Mouse (Mus musculus) limb, embryonic 11.5 days (tissue): ENCODE data around the gene Lsamp. TPM values are rescaled to one million over a fixed set of nuclear protein-coding genes. Genes with fewer than 3 reads are reported as not detected.

Experiments
- ATAC-seq: fragments of 200-750 bp; cut with Nextera tagmentation; 2 replicates; pipeline ENCODE4 v1.8.0; 2017; ENCODE audit warnings: low read depth; ENCODE audit not compliant: insufficient number of reproducible peaks, low FRiP score, low TSS enrichment
- DNase-seq: peaks from one replicate; pipeline ENCODE4 v3.0.0-alpha.2; 2015; ENCODE audit warnings: low spot score
- H3K27ac ChIP-seq: fragments of 300-500 bp; sonication (generic); replicated peaks from 2 replicates; pipeline ENCODE4 v1.5.1; 2014; ENCODE audit warnings: low read depth, mild to moderate bottlenecking, low read length
- H3K27me3 ChIP-seq: fragments of 300-500 bp; sonication (generic); 2 replicates; pipeline ENCODE4 v1.6.1; 2014; ENCODE audit warnings: mild to moderate bottlenecking, low read length, mixed read lengths; ENCODE audit not compliant: control insufficient read depth, insufficient read depth
- H3K36me3 ChIP-seq: fragments of 300-500 bp; sonication (generic); 2 replicates; pipeline ENCODE4 v1.6.1; 2014; ENCODE audit warnings: mild to moderate bottlenecking, low read length, moderate library complexity, mixed read lengths; ENCODE audit not compliant: control insufficient read depth, insufficient read depth
- H3K4me1 ChIP-seq: fragments of 300-500 bp; sonication (generic); 2 replicates; pipeline ENCODE4 v1.6.1; 2014; ENCODE audit warnings: low read length, mixed read lengths; ENCODE audit not compliant: control insufficient read depth, insufficient read depth
- H3K4me2 ChIP-seq: fragments of 300-500 bp; sonication (generic); 2 replicates; pipeline ENCODE4 v1.6.1; 2014; ENCODE audit warnings: low read depth, mild to moderate bottlenecking, moderate library complexity; ENCODE audit not compliant: severe bottlenecking
- H3K4me3 ChIP-seq: fragments of 300-500 bp; sonication (generic); 2 replicates; pipeline ENCODE4 v1.5.1; 2014; ENCODE audit warnings: low read depth, low read length
- H3K9ac ChIP-seq: fragments of 300-500 bp; sonication (generic); 2 replicates; pipeline ENCODE4 v1.6.1; 2014; ENCODE audit warnings: mild to moderate bottlenecking, low read length
- H3K9me3 ChIP-seq: fragments of 300-500 bp; sonication (generic); 2 replicates; pipeline ENCODE4 v1.6.1; 2016; ENCODE audit warnings: low read length; ENCODE audit not compliant: control insufficient read depth
- WGBS: fragments of 180-500 bp; shearing (Covaris S2); extraction: QIAGEN DNeasy Blood & Tissue Kit; methylation state at CpG from one replicate; pipeline ENCODE4 v1.1.7; 2014; 5-methylcytosine and 5-hydroxymethylcytosine counted together
- polyA plus RNA-seq: library from polyadenylated mRNA; unstranded; fragments of >200 nt; fragmentation: Nextera tagmentation; extraction: Ambion mirVana; gene quantifications from 2 replicates; pipeline ENCODE4 v1.2.1, GENCODE M21; 2014

Lsamp gene
- polyA plus RNA-seq, 1 experiment from 2014 or later = 3.1 TPM

- Histone ChIP-seq H3K36me3 (no peaks in the 10 kb centered on the region), H3K9me3 (no peaks in the 10 kb centered on the region), H3K27me3 (no peaks in the 10 kb centered on the region), H3K9ac (no peak overlapping the region), H3K4me2 (no peak overlapping the region), H3K27ac (no peak overlapping the region), H3K4me3 (no peak overlapping the region), H3K4me1 (no peaks in the 10 kb centered on the region)
- ATAC-seq = no peak
- no peak for DNase-seq
- WGBS = 86% methylated on average over 2 of the region's 2 CpGs
Observed at GRCm38 (mm10) chr16:41674316-41675038, 1690.3 kb downstream of the Lsamp start.

GRCm38 (mm10) chr16:41675774-41676173 is 1691.6 kb downstream of the Lsamp start:
- Histone ChIP-seq H3K27ac (no peak overlapping the region), H3K9ac (no peak overlapping the region), H3K27me3 (no peaks in the 10 kb centered on the region), H3K36me3 (no peaks in the 10 kb centered on the region), H3K9me3 (no peaks in the 10 kb centered on the region), H3K4me2 (no peak overlapping the region), H3K4me1 (no peaks in the 10 kb centered on the region), H3K4me3 (no peak overlapping the region)
- ATAC-seq = no peak
- DNase-seq = no peak
- 88% methylated on average over 3 of the region's 3 CpGs for WGBS

- no peak for DNase-seq
- Histone ChIP-seq H3K27me3 (no peaks in the 10 kb centered on the region), H3K36me3 (no peaks in the 10 kb centered on the region), H3K9me3 (no peaks in the 10 kb centered on the region), H3K9ac (no peak overlapping the region), H3K4me3 (no peak overlapping the region), H3K27ac (no peak overlapping the region), H3K4me2 (no peak overlapping the region), H3K4me1 (no peaks in the 10 kb centered on the region)
- ATAC-seq = no peak
Observed at GRCm38 (mm10) chr16:41692435-41692834, 1708.3 kb downstream of the Lsamp start.

- ATAC-seq = no peak
Observed at GRCm38 (mm10) chr16:41701790-41702428, 1717.7 kb downstream of the Lsamp start.

GRCm38 (mm10) chr16:41728900-41729585 is 1744.9 kb downstream of the Lsamp start:
- 89% methylated on average over 9 of the region's 9 CpGs for WGBS
- H3K36me3 ChIP-seq = no peaks in the 10 kb centered on the region
- no peak for ATAC-seq
- no peak overlapping the region for H3K4me2 ChIP-seq
- no peaks in the 10 kb centered on the region for H3K4me1 ChIP-seq
- H3K27me3 ChIP-seq = no peaks in the 10 kb centered on the region
- no peak overlapping the region for H3K4me3 ChIP-seq
- no peak for DNase-seq
- H3K9ac ChIP-seq = no peak overlapping the region
- H3K27ac ChIP-seq = no peak overlapping the region
- H3K9me3 ChIP-seq = no peaks in the 10 kb centered on the region; the same call in 1 of the 2 replicates

More at GRCm38 (mm10) chr16:41701790-41702428, 1717.7 kb downstream of the Lsamp start:
- no peak overlapping the region for H3K27ac ChIP-seq
- H3K27me3 ChIP-seq = no peaks in the 10 kb centered on the region
- no peaks in the 10 kb centered on the region for H3K9me3 ChIP-seq
- no peak overlapping the region for H3K4me3 ChIP-seq
- no peak for DNase-seq
- H3K9ac ChIP-seq = no peak overlapping the region
- H3K4me2 ChIP-seq = no peak overlapping the region
- 92% methylated on average over 5 of the region's 5 CpGs for WGBS
- H3K4me1 ChIP-seq = no peaks in the 10 kb centered on the region
- no peaks in the 10 kb centered on the region for H3K36me3 ChIP-seq

GRCm38 (mm10) chr16:41729911-41730310 is 1745.8 kb downstream of the Lsamp start:
- Histone ChIP-seq H3K27ac (no peak overlapping the region), H3K4me3 (no peak overlapping the region)
- WGBS = 88% methylated on average over 1 of the region's 1 CpGs

GRCm38 (mm10) chr16:41745037-41745436 is 1760.9 kb downstream of the Lsamp start:
- Histone ChIP-seq H3K4me3 (no peak overlapping the region), H3K4me1 (no peaks in the 10 kb centered on the region), H3K9ac (no peak overlapping the region), H3K27ac (no peak overlapping the region), H3K36me3 (no peaks in the 10 kb centered on the region), H3K27me3 (no peaks in the 10 kb centered on the region), H3K9me3 (no peaks in the 10 kb centered on the region), H3K4me2 (no peak overlapping the region)
- peak; percentile 65; the same call in 1 of the 2 replicates for ATAC-seq
- 53% methylated on average over 4 of the region's 4 CpGs for WGBS
- no peak for DNase-seq

More at GRCm38 (mm10) chr16:41729911-41730310, 1745.8 kb downstream of the Lsamp start:
- Histone ChIP-seq H3K36me3 (no peaks in the 10 kb centered on the region), H3K27me3 (no peaks in the 10 kb centered on the region), H3K9ac (no peak overlapping the region), H3K4me1 (no peaks in the 10 kb centered on the region), H3K9me3 (no peaks in the 10 kb centered on the region), H3K4me2 (no peak overlapping the region)
- ATAC-seq (no peak), DNase-seq (no peak)

- no peak for ATAC-seq
- Histone ChIP-seq H3K36me3 (no peaks in the 10 kb centered on the region), H3K4me2 (no peak overlapping the region), H3K27me3 (no peaks in the 10 kb centered on the region), H3K4me1 (no peaks in the 10 kb centered on the region), H3K9ac (no peak overlapping the region), H3K9me3 (no peaks in the 10 kb centered on the region), H3K4me3 (no peak overlapping the region), H3K27ac (no peak overlapping the region)
- WGBS = 85% methylated on average over 11 of the region's 11 CpGs
- no peak for DNase-seq
Observed at GRCm38 (mm10) chr16:41746235-41746911, 1762.2 kb downstream of the Lsamp start.
